Mouse (Mus musculus): Measurements from ENCODE around the gene Zfp341. TPM values are rescaled to one million over a fixed set of nuclear protein-coding genes. Genes with fewer than 3 reads are reported as not detected.

The Zfp341 gene
- polyA plus RNA-seq, 1 experiment from 2014 or later = 1.0 TPM

GRCm38 (mm10) chr2:154635826-154636225, 22.7 kb downstream of the Zfp341 start:
- Histone ChIP-seq H3K9ac (ENCODE audit: low read depth, low read length) (no peak overlapping the region), H3K36me3 (ENCODE audit: control insufficient read depth, insufficient read depth, low read length) (peaks cover 6% of the 10 kb centered on the region; the same call in 1 of the 2 replicates), H3K9me3 (ENCODE audit: control insufficient read depth, low read length) (no peaks in the 10 kb centered on the region), H3K27ac (ENCODE audit: low read depth, low read length) (no peak overlapping the region), H3K4me2 (replicated peaks; ENCODE audit: low read depth, low read length) (no peak overlapping the region), H3K27me3 (ENCODE audit: control insufficient read depth, insufficient read depth, low read length) (no peaks in the 10 kb centered on the region), H3K4me1 (replicated peaks; ENCODE audit: control insufficient read depth, insufficient read depth, low read length) (no peaks in the 10 kb centered on the region), H3K4me3 (ENCODE audit: low read depth, low read length) (no peak overlapping the region)
- 96% methylated on average over 2 of the region's 2 CpGs for WGBS
- no peak for DNase-seq (ENCODE audit: low spot score)
- no peak for ATAC-seq (ENCODE audit: low FRiP score)

DNA sequence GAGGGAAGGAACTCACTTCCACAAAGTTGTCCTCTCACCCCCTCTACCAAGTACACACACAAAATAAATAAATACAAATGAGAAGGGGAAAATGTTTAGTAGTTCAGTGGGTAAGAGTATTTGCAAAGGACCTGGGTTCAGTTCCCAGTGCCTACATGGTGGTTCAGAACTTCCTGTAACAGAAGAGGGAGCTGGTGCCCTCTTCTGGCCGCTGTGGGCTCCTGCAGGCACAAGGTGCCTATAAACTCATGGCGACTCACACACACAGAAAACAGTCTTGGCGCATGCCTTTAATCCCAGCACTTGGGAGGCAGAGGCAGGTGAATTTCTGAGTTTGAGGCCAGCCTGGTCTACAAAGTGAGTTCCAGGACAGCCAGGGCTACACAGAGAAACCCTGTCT, 25.4 kb downstream of the Zfp341 start:
- DNase-seq (ENCODE audit: low spot score) (no peak), ATAC-seq (ENCODE audit: low FRiP score) (no peak)
- H3K27me3 ChIP-seq (ENCODE audit: control insufficient read depth, insufficient read depth, low read length) = no peaks in the 10 kb centered on the region
- H3K9ac ChIP-seq (ENCODE audit: low read depth, low read length) = no peak overlapping the region
- no peak overlapping the region for H3K4me2 ChIP-seq (replicated peaks; ENCODE audit: low read depth, low read length)
- no peaks in the 10 kb centered on the region for H3K9me3 ChIP-seq (ENCODE audit: control insufficient read depth, low read length)
- 93% methylated on average over 3 of the region's 3 CpGs for WGBS
- H3K4me3 ChIP-seq (ENCODE audit: low read depth, low read length) = no peak overlapping the region
- peaks cover 9% of the 10 kb centered on the region; the same call in 1 of the 2 replicates for H3K36me3 ChIP-seq (ENCODE audit: control insufficient read depth, insufficient read depth, low read length)
- H3K4me1 ChIP-seq (replicated peaks; ENCODE audit: control insufficient read depth, insufficient read depth, low read length) = no peaks in the 10 kb centered on the region
- no peak overlapping the region for H3K27ac ChIP-seq (ENCODE audit: low read depth, low read length)

DNA sequence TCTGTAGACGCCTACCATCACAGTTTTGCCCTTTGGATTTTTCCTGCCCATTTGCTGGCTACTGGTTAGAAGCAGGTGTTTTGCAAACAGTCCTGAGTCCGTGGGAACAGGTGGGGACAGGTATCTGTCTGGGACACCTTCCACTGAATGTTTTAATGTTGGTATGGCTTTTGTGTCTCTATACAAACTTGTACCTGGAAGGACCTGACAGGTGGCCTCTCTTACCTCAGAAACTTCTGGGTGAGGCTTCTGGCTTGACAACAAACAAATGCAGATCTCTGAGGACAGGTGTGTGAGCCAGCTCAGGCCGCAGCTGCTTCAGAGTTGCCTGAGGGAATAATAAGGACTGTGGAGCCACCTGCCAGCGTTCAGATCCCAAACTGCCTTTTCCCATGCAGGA, 26.0 kb downstream of the Zfp341 start:
- Histone ChIP-seq H3K4me3 (ENCODE audit: low read depth, low read length) (no peak overlapping the region), H3K27ac (ENCODE audit: low read depth, low read length) (no peak overlapping the region), H3K9ac (ENCODE audit: low read depth, low read length) (no peak overlapping the region), H3K27me3 (ENCODE audit: control insufficient read depth, insufficient read depth, low read length) (no peaks in the 10 kb centered on the region), H3K4me1 (replicated peaks; ENCODE audit: control insufficient read depth, insufficient read depth, low read length) (no peaks in the 10 kb centered on the region), H3K4me2 (replicated peaks; ENCODE audit: low read depth, low read length) (no peak overlapping the region), H3K9me3 (ENCODE audit: control insufficient read depth, low read length) (no peaks in the 10 kb centered on the region), H3K36me3 (ENCODE audit: control insufficient read depth, insufficient read depth, low read length) (peaks cover 9% of the 10 kb centered on the region; the same call in 1 of the 2 replicates)
- 95% methylated on average over 4 of the region's 4 CpGs for WGBS
- DNase-seq (ENCODE audit: low spot score) (no peak), ATAC-seq (ENCODE audit: low FRiP score) (no peak)

- DNase-seq (ENCODE audit: low spot score) (no peak), ATAC-seq (ENCODE audit: low FRiP score) (no peak)
- Histone ChIP-seq H3K4me1 (replicated peaks; ENCODE audit: control insufficient read depth, insufficient read depth, low read length) (no peaks in the 10 kb centered on the region), H3K27ac (ENCODE audit: low read depth, low read length) (no peak overlapping the region), H3K9ac (ENCODE audit: low read depth, low read length) (no peak overlapping the region), H3K27me3 (ENCODE audit: control insufficient read depth, insufficient read depth, low read length) (no peaks in the 10 kb centered on the region), H3K9me3 (ENCODE audit: control insufficient read depth, low read length) (no peaks in the 10 kb centered on the region), H3K4me3 (ENCODE audit: low read depth, low read length) (no peak overlapping the region), H3K4me2 (replicated peaks; ENCODE audit: low read depth, low read length) (no peak overlapping the region), H3K36me3 (ENCODE audit: control insufficient read depth, insufficient read depth, low read length) (peaks cover 9% of the 10 kb centered on the region; the same call in 1 of the 2 replicates)
- 78% methylated on average over 8 of the region's 8 CpGs for WGBS
Measured at GRCm38 (mm10) chr2:154641176-154641575, 28.1 kb downstream of the Zfp341 start.

DNA sequence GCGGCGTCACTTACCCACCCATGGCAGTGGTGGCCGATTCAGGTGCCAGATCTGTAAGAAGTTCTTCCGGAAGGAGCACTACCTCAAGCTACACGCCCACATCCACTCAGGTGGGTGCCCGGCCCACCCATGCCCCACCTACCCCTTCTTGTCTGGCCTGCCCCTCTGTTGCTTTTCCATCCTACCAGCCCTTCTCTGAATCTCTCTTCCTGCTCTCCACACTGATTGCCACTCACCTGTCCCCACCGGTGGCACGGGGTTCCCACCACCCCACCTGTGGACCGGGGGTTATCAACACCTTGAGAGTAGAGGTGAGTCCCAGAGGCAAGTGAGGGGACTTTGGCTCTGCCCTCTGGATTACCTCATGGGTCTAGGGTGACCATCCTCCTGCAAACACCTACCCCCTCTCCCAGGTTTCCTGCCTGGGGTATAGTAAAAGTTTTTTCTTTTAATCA, 28.9 kb downstream of the Zfp341 start:
- WGBS = 96% methylated on average over 9 of the region's 9 CpGs
- H3K9me3 ChIP-seq (ENCODE audit: control insufficient read depth, low read length) = no peaks in the 10 kb centered on the region
- no peak for ATAC-seq (ENCODE audit: low FRiP score)
- no peak overlapping the region for H3K4me3 ChIP-seq (ENCODE audit: low read depth, low read length)
- H3K36me3 ChIP-seq (ENCODE audit: control insufficient read depth, insufficient read depth, low read length) = peaks cover 9% of the 10 kb centered on the region; the same call in 1 of the 2 replicates
- H3K9ac ChIP-seq (ENCODE audit: low read depth, low read length) = no peak overlapping the region
- H3K27me3 ChIP-seq (ENCODE audit: control insufficient read depth, insufficient read depth, low read length) = no peaks in the 10 kb centered on the region
- H3K27ac ChIP-seq (ENCODE audit: low read depth, low read length) = no peak overlapping the region
- no peaks in the 10 kb centered on the region for H3K4me1 ChIP-seq (replicated peaks; ENCODE audit: control insufficient read depth, insufficient read depth, low read length)
- no peak for DNase-seq (ENCODE audit: low spot score)
- no peak overlapping the region for H3K4me2 ChIP-seq (replicated peaks; ENCODE audit: low read depth, low read length)

- peaks cover 9% of the 10 kb centered on the region; the same call in 1 of the 2 replicates for H3K36me3 ChIP-seq (ENCODE audit: control insufficient read depth, insufficient read depth, low read length)
Measured at GRCm38 (mm10) chr2:154642712-154643385, 29.8 kb downstream of the Zfp341 start.

GRCm38 (mm10) chr2:154646634-154647033, 33.5 kb downstream of the Zfp341 start:
- H3K36me3 ChIP-seq (ENCODE audit: control insufficient read depth, insufficient read depth, low read length) = 0 out of 2 replicates have a peak, but pooled peaks cover 3% of the 10 kb centered on the region
- H3K4me2 ChIP-seq (replicated peaks; ENCODE audit: low read depth, low read length) = no peak overlapping the region
- H3K4me3 ChIP-seq (ENCODE audit: low read depth, low read length) = no peak overlapping the region
- ATAC-seq (ENCODE audit: low FRiP score) (no peak), DNase-seq (ENCODE audit: low spot score) (peak; percentile 19)
- H3K9me3 ChIP-seq (ENCODE audit: control insufficient read depth, low read length) = no peaks in the 10 kb centered on the region
- no peaks in the 10 kb centered on the region for H3K4me1 ChIP-seq (replicated peaks; ENCODE audit: control insufficient read depth, insufficient read depth, low read length)
- no peaks in the 10 kb centered on the region for H3K27me3 ChIP-seq (ENCODE audit: control insufficient read depth, insufficient read depth, low read length)
- no peak overlapping the region for H3K27ac ChIP-seq (ENCODE audit: low read depth, low read length)
- no peak overlapping the region for H3K9ac ChIP-seq (ENCODE audit: low read depth, low read length)
- 85% methylated on average over 5 of the region's 5 CpGs for WGBS

More at GRCm38 (mm10) chr2:154642712-154643385, 29.8 kb downstream of the Zfp341 start:
- H3K9ac ChIP-seq (ENCODE audit: low read depth, low read length) = no peak overlapping the region
- no peaks in the 10 kb centered on the region for H3K9me3 ChIP-seq (ENCODE audit: control insufficient read depth, low read length)
- DNase-seq (ENCODE audit: low spot score) (no peak), ATAC-seq (ENCODE audit: low FRiP score) (no peak)
- H3K27me3 ChIP-seq (ENCODE audit: control insufficient read depth, insufficient read depth, low read length) = no peaks in the 10 kb centered on the region
- H3K4me3 ChIP-seq (ENCODE audit: low read depth, low read length) = no peak overlapping the region
- H3K4me1 ChIP-seq (replicated peaks; ENCODE audit: control insufficient read depth, insufficient read depth, low read length) = no peaks in the 10 kb centered on the region
- WGBS = 87% methylated on average over 6 of the region's 6 CpGs
- H3K27ac ChIP-seq (ENCODE audit: low read depth, low read length) = no peak overlapping the region
- no peak overlapping the region for H3K4me2 ChIP-seq (replicated peaks; ENCODE audit: low read depth, low read length)

DNA sequence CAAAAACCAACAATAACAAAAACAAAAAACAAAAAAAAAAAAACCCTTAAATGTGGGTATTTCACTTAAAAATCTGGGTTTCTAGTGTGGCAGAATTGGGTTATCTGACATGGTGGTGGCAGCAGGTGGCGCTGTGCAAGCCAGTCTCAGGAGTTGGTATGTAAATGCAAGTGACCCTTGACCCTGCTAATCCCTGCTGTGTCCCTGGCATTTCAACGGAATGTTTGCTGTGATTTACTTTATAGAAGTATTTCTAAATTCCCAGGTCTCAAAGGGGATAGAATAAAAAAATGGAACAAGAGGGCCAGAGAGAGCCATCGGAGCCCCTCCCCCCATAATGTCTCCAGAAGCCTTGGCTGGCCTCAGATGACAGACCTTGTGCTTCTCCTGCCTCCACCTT, 35.0 kb downstream of the Zfp341 start:
- Histone ChIP-seq H3K27ac (ENCODE audit: low read depth, low read length) (no peak overlapping the region), H3K9me3 (ENCODE audit: control insufficient read depth, low read length) (no peaks in the 10 kb centered on the region), H3K36me3 (ENCODE audit: control insufficient read depth, insufficient read depth, low read length) (no peaks in the 10 kb centered on the region), H3K4me1 (replicated peaks; ENCODE audit: control insufficient read depth, insufficient read depth, low read length) (no peaks in the 10 kb centered on the region), H3K27me3 (ENCODE audit: control insufficient read depth, insufficient read depth, low read length) (no peaks in the 10 kb centered on the region), H3K9ac (ENCODE audit: low read depth, low read length) (no peak overlapping the region), H3K4me2 (replicated peaks; ENCODE audit: low read depth, low read length) (no peak overlapping the region), H3K4me3 (ENCODE audit: low read depth, low read length) (no peak overlapping the region)
- ATAC-seq (ENCODE audit: low FRiP score) (no peak), DNase-seq (ENCODE audit: low spot score) (peak; percentile 73)
- 32% methylated on average over 3 of the region's 3 CpGs for WGBS

GRCm38 (mm10) chr2:154650404-154650803, 37.3 kb downstream of the Zfp341 start:
- H3K27me3 ChIP-seq (ENCODE audit: control insufficient read depth, insufficient read depth, low read length) = no peaks in the 10 kb centered on the region
- no peaks in the 10 kb centered on the region for H3K4me1 ChIP-seq (replicated peaks; ENCODE audit: control insufficient read depth, insufficient read depth, low read length)
- 69% methylated on average over 3 of the region's 3 CpGs for WGBS

More at GRCm38 (mm10) chr2:154650404-154650803, 37.3 kb downstream of the Zfp341 start:
- no peaks in the 10 kb centered on the region for H3K9me3 ChIP-seq (ENCODE audit: control insufficient read depth, low read length)
- H3K4me3 ChIP-seq (ENCODE audit: low read depth, low read length) = no peak overlapping the region
- no peaks in the 10 kb centered on the region for H3K36me3 ChIP-seq (ENCODE audit: control insufficient read depth, insufficient read depth, low read length)
- DNase-seq (ENCODE audit: low spot score) (no peak), ATAC-seq (ENCODE audit: low FRiP score) (no peak)
- H3K9ac ChIP-seq (ENCODE audit: low read depth, low read length) = no peak overlapping the region
- H3K27ac ChIP-seq (ENCODE audit: low read depth, low read length) = no peak overlapping the region
- no peak overlapping the region for H3K4me2 ChIP-seq (replicated peaks; ENCODE audit: low read depth, low read length)
